Mouse (Mus musculus): ENCODE results near the gene Cbx7. TPM values are rescaled to one million over a fixed set of nuclear protein-coding genes. Genes with fewer than 3 reads are reported as not detected.
"Not testable (repeated sequence)": the region's sequence is repeated elsewhere in the genome, so short reads cannot be mapped to it uniquely, and the experiment has no call there.

Gene Cbx7
- total and polyA plus RNA-seq, 2 experiments, result 4.0 to 10.1 TPM

DNA sequence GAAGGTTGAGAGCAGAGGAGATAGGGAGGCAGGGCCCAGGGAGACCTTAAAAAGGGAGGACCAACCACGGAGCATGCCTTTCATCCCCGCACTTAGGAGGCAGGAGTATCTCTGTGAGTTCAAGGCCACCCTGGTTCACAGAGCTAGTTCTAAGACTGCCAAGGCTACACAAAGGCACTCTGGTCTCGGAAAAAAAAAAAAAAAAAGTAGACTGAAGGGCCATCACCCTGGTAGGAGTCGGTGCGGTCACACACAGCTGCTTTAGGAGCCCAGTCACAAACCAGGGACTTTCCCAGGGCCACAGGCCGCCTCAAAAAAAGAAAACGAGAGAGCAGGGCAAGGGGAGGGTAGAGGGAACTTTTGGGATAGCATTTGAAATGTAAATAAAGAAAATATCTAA is 70.2 kb downstream of the Cbx7 start:
- peak overlapping the region; percentile 0; the same call in 1 of the 2 replicates for H3K27ac ChIP-seq (replicated peaks; ENCODE audit: insufficient read depth, low read depth, low read length)
- H3K4me3 ChIP-seq (ENCODE audit: insufficient read depth, low read depth, low read length), result no peak overlapping the region
- WGBS, result 68% methylated on average over 7 of the region's 7 CpGs
- TF ChIP-seq POLR2A (IDR thresholded peaks at IDR 0.05; ENCODE audit: extremely low read depth, insufficient read depth, low read length), result no peak
- no peak for TF ChIP-seq CTCF (IDR thresholded peaks at IDR 0.05; ENCODE audit: low read depth, low read length)
- no peak overlapping the region for H3K9ac ChIP-seq (ENCODE audit: low read depth, low read length)
- H3K4me1 ChIP-seq (ENCODE audit: control insufficient read depth, insufficient read depth, low read length), result no peaks in the 10 kb centered on the region; the same call in 1 of the 2 replicates
- no peak for DNase-seq (ENCODE audit: extremely low read depth, low read depth, low spot score)
- H3K79me2 ChIP-seq (ENCODE audit: control insufficient read depth, insufficient read depth, low read length), result no peaks in the 10 kb centered on the region
- H3K36me3 ChIP-seq (ENCODE audit: control insufficient read depth, insufficient read depth, low read length), result no peaks in the 10 kb centered on the region
- no peaks in the 10 kb centered on the region for H3K27me3 ChIP-seq (ENCODE audit: control insufficient read depth, insufficient read depth, low read length)

DNA sequence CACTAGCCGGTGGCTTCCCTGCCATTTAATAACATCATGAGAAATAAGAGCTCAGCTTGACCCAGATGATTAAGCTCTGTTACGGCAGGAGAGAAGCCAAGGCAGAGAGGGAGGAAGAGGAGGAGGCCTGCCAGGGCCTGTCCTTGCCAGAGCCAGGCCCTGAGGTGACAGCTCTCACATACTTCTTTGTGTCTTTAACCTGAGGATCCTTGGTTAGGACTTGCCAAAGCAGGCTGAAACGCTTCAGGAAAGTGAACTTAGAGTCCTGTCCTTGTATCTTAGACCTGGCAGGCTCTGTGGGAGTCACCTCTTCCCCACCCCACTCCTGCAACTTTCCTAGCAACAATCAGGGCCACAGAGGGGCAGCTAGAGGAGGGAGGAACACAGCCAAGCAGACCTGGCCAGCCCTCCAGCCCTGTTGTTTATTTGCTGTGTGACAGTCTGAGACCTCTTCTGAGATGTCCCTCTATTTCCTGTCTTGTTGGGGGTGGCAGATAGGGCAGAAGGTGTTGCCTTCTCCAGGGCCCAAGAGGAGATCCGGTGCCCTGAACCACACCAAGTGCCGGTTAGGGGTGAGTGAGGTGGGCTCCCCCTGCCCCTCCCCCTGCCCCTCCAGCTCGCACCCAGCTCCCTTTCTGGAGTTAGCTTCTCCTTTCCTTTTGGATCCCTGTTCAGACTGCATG is 71.0 kb downstream of the Cbx7 start:
- no peaks in the 10 kb centered on the region for H3K79me2 ChIP-seq (ENCODE audit: control insufficient read depth, insufficient read depth, low read length)
- H3K9ac ChIP-seq (ENCODE audit: low read depth, low read length), result no peak overlapping the region
- no peaks in the 10 kb centered on the region for H3K36me3 ChIP-seq (ENCODE audit: control insufficient read depth, insufficient read depth, low read length)
- no peak for DNase-seq (ENCODE audit: extremely low read depth, low read depth, low spot score)
- WGBS, result 80% methylated on average over 6 of the region's 6 CpGs
- no peak overlapping the region; the same call in 1 of the 2 replicates for H3K27ac ChIP-seq (replicated peaks; ENCODE audit: insufficient read depth, low read depth, low read length)
- no peaks in the 10 kb centered on the region; the same call in 1 of the 2 replicates for H3K4me1 ChIP-seq (ENCODE audit: control insufficient read depth, insufficient read depth, low read length)
- no peak overlapping the region for H3K4me3 ChIP-seq (ENCODE audit: insufficient read depth, low read depth, low read length)
- no peaks in the 10 kb centered on the region for H3K27me3 ChIP-seq (ENCODE audit: control insufficient read depth, insufficient read depth, low read length)
- TF ChIP-seq POLR2A (IDR thresholded peaks at IDR 0.05; ENCODE audit: extremely low read depth, insufficient read depth, low read length), result no peak
- no peak for TF ChIP-seq CTCF (IDR thresholded peaks at IDR 0.05; ENCODE audit: low read depth, low read length)

DNA sequence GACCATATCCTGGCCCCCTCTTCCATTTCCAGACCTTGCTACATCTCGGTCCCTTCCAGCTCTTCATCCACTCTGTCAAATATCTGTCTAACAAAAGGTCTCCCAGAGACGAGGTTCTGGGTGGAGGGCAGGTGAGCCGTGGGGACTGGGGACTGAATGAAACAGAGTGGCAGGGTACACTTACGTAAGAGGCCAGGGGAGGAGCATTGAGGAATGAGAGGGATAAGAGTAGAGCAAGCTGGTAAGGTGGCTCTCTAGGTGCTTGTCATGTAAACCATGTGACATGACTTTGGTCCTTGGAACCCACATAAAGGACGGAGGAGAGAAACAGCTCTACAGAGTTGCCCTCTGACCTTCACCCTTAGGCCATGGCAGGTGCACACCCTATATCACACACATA is 71.9 kb downstream of the Cbx7 start:
- no peak for TF ChIP-seq POLR2A (IDR thresholded peaks at IDR 0.05; ENCODE audit: extremely low read depth, insufficient read depth, low read length)
- no peak for TF ChIP-seq CTCF (IDR thresholded peaks at IDR 0.05; ENCODE audit: low read depth, low read length)
- Histone ChIP-seq H3K9ac (ENCODE audit: low read depth, low read length) (no peak overlapping the region), H3K27ac (replicated peaks; ENCODE audit: insufficient read depth, low read depth, low read length) (no peak overlapping the region), H3K4me1 (ENCODE audit: control insufficient read depth, insufficient read depth, low read length) (no peaks in the 10 kb centered on the region; the same call in 1 of the 2 replicates), H3K4me3 (ENCODE audit: insufficient read depth, low read depth, low read length) (no peak overlapping the region), H3K79me2 (ENCODE audit: control insufficient read depth, insufficient read depth, low read length) (no peaks in the 10 kb centered on the region), H3K27me3 (ENCODE audit: control insufficient read depth, insufficient read depth, low read length) (no peaks in the 10 kb centered on the region), H3K36me3 (ENCODE audit: control insufficient read depth, insufficient read depth, low read length) (no peaks in the 10 kb centered on the region)
- DNase-seq (ENCODE audit: extremely low read depth, low read depth, low spot score), result no peak
- whole genome bisulfite sequencing, result 79% methylated on average over 5 of the region's 5 CpGs

DNA sequence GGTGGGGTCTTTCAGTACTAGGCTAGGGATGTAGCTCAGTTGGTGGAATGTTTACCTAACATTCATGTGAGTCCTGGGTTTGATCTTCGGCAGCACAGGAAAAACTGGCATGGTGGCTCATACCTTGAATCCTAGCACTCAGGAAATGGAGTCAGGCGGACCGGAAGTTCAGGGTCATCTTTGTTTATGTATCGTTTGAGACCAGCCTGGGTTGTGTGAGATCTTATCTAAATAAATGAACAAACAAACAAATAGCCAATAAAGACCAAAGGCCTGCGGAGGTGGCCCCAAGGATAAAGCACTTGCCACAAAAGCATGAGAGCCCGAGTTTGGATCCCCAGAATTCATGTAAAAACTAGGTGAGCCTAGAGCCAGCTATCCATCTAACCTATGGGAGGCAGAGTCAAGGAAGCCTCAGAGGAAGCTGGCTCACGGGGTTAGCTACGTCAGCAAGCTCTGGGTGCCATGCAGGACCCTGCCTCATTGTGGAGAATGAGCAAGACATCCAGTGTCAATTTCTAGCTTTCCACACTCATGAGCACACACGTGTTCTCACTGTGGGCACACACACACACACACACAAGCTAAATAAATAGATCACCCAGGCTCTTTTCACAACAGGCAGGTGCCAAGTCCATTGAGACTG is 74.7 kb downstream of the Cbx7 start:
- H3K36me3 ChIP-seq (ENCODE audit: control insufficient read depth, insufficient read depth, low read length), result no peaks in the 10 kb centered on the region
- H3K4me3 ChIP-seq (ENCODE audit: insufficient read depth, low read depth, low read length), result no peak overlapping the region
- no peak for TF ChIP-seq POLR2A (IDR thresholded peaks at IDR 0.05; ENCODE audit: extremely low read depth, insufficient read depth, low read length)
- TF ChIP-seq CTCF (IDR thresholded peaks at IDR 0.05; ENCODE audit: low read depth, low read length), result no peak
- 59% methylated on average over 9 of the region's 9 CpGs for WGBS
- H3K4me1 ChIP-seq (ENCODE audit: control insufficient read depth, insufficient read depth, low read length), result no peaks in the 10 kb centered on the region; the same call in none of the 2 replicates
- H3K9ac ChIP-seq (ENCODE audit: low read depth, low read length), result no peak overlapping the region
- no peak for DNase-seq (ENCODE audit: extremely low read depth, low read depth, low spot score)
- H3K79me2 ChIP-seq (ENCODE audit: control insufficient read depth, insufficient read depth, low read length), result no peaks in the 10 kb centered on the region
- no peaks in the 10 kb centered on the region for H3K27me3 ChIP-seq (ENCODE audit: control insufficient read depth, insufficient read depth, low read length)
- no peak overlapping the region for H3K27ac ChIP-seq (replicated peaks; ENCODE audit: insufficient read depth, low read depth, low read length)

DNA sequence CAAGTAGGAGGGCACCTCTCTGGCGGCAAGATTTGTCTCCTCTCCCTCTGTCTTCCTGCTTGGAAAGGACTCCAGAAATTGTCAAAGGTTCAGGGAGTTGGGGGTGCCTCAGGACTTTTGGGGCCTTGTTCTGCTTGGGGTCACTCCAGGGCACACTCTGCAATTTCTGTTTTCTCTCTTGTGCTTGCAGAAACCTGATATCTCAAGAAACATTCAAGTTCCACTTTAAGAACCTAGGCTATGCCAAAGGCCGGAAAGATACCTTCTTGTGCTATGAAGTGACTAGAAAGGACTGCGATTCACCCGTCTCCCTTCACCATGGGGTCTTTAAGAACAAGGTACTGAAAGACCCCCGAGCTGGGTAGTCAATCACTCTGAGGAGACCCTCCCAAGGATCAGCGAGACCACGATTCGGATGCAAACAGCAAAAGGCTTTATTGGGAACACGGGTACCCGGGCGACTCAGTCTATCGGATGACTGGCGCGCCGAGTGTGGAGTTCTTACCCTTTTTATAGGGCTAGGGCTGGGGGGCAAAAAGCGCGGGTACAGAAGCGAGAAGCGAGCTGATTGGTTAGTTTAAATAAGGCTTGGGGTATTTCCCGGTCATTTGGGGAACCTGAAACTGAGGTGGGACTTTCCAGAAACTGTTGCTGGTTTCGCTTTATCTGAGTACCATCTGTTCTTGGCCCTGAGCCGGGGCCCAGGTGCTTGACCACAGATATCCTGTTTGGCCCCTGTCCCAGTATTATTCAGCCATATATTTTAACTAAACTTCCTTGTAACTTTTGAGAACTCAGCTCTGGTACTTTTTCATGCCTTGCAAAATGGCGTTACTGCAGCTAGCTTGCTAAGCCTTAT is 75.5 kb downstream of the Cbx7 start:
- not testable (repeated sequence) for H3K4me1 ChIP-seq (ENCODE audit: control insufficient read depth, insufficient read depth, low read length); H3K9ac ChIP-seq (ENCODE audit: low read depth, low read length); H3K4me3 ChIP-seq (ENCODE audit: insufficient read depth, low read depth, low read length); DNase-seq (ENCODE audit: extremely low read depth, low read depth, low spot score); H3K36me3 ChIP-seq (ENCODE audit: control insufficient read depth, insufficient read depth, low read length); H3K27me3 ChIP-seq (ENCODE audit: control insufficient read depth, insufficient read depth, low read length); H3K79me2 ChIP-seq (ENCODE audit: control insufficient read depth, insufficient read depth, low read length)
- 79% methylated on average over 11 of the region's 23 CpGs for WGBS
- peak overlapping the region; percentile 36 for H3K27ac ChIP-seq (replicated peaks; ENCODE audit: insufficient read depth, low read depth, low read length)
